Mouse (Mus musculus): Measurements from ENCODE around the gene B3galt6. TPM values are rescaled to one million over a fixed set of nuclear protein-coding genes. Genes with fewer than 3 reads are reported as not detected.

B3galt6 gene
- polyA plus RNA-seq, 1 experiment from 2014 or later = 20.2 TPM

- Histone ChIP-seq H3K9me3 (no peaks in the 10 kb centered on the region), H3K4me2 (replicated peaks) (no peak overlapping the region), H3K27me3 (replicated peaks) (no peaks in the 10 kb centered on the region), H3K4me1 (no peaks in the 10 kb centered on the region), H3K4me3 (no peak overlapping the region), H3K9ac (no peak overlapping the region), H3K27ac (no peak overlapping the region), H3K36me3 (peaks cover 29% of the 10 kb centered on the region; the same call in 1 of the 2 replicates)
- ATAC-seq (ENCODE audit: low FRiP score, low read depth) = no peak
- 76% methylated on average over 9 of the region's 9 CpGs for WGBS
These were observed 31.1 kb upstream of the B3galt6 start for GRCm38 (mm10) chr4:156023520-156023919.

- Histone ChIP-seq H3K27ac (no peak overlapping the region), H3K9me3 (no peaks in the 10 kb centered on the region), H3K4me2 (replicated peaks) (no peak overlapping the region), H3K4me3 (no peak overlapping the region), H3K36me3 (peaks cover 17% of the 10 kb centered on the region; the same call in 1 of the 2 replicates), H3K4me1 (no peaks in the 10 kb centered on the region), H3K27me3 (replicated peaks) (no peaks in the 10 kb centered on the region), H3K9ac (no peak overlapping the region)
- 85% methylated on average over 9 of the region's 9 CpGs for WGBS
- ATAC-seq (ENCODE audit: low FRiP score, low read depth) = no peak
These were observed 29.5 kb upstream of the B3galt6 start for GRCm38 (mm10) chr4:156021942-156022419.

GRCm38 (mm10) chr4:156021381-156021780, 28.9 kb upstream of the B3galt6 start:
- H3K9ac ChIP-seq = no peak overlapping the region
- no peak overlapping the region for H3K4me3 ChIP-seq
- 82% methylated on average over 3 of the region's 3 CpGs for WGBS
- H3K9me3 ChIP-seq = no peaks in the 10 kb centered on the region
- H3K27ac ChIP-seq = no peak overlapping the region
- H3K36me3 ChIP-seq = peaks cover 15% of the 10 kb centered on the region
- H3K4me1 ChIP-seq = no peaks in the 10 kb centered on the region
- H3K4me2 ChIP-seq (replicated peaks) = no peak overlapping the region
- ATAC-seq (ENCODE audit: low FRiP score, low read depth) = no peak
- no peaks in the 10 kb centered on the region for H3K27me3 ChIP-seq (replicated peaks)

- H3K4me3 ChIP-seq = no peak overlapping the region
- ATAC-seq (ENCODE audit: low FRiP score, low read depth) = no peak
- WGBS = 92% methylated on average over 12 of the region's 12 CpGs
- no peak overlapping the region for H3K27ac ChIP-seq
- H3K4me2 ChIP-seq (replicated peaks) = no peak overlapping the region
- H3K9ac ChIP-seq = no peak overlapping the region
- no peaks in the 10 kb centered on the region for H3K27me3 ChIP-seq (replicated peaks)
- H3K4me1 ChIP-seq = no peaks in the 10 kb centered on the region
- H3K9me3 ChIP-seq = no peaks in the 10 kb centered on the region
- peaks cover 11% of the 10 kb centered on the region for H3K36me3 ChIP-seq
These were observed 27.3 kb upstream of the B3galt6 start for GRCm38 (mm10) chr4:156019771-156020170.

GRCm38 (mm10) chr4:156014436-156014835, 22.0 kb upstream of the B3galt6 start:
- Histone ChIP-seq H3K27me3 (replicated peaks) (no peaks in the 10 kb centered on the region), H3K9ac (no peak overlapping the region), H3K27ac (no peak overlapping the region), H3K4me1 (no peaks in the 10 kb centered on the region), H3K4me2 (replicated peaks) (no peak overlapping the region), H3K4me3 (no peak overlapping the region), H3K9me3 (no peaks in the 10 kb centered on the region), H3K36me3 (peaks cover 52% of the 10 kb centered on the region)
- no peak for ATAC-seq (ENCODE audit: low FRiP score, low read depth)
- WGBS = 90% methylated on average over 2 of the region's 2 CpGs

- Histone ChIP-seq H3K36me3 (peaks cover 60% of the 10 kb centered on the region), H3K27ac (no peak within 1 kb of the TSS), H3K4me3 (no peak within 1 kb of the TSS), H3K4me1 (no peaks in the 10 kb centered on the region), H3K4me2 (replicated peaks) (no peak within 1 kb of the TSS), H3K9ac (no peak within 1 kb of the TSS), H3K27me3 (replicated peaks) (no peaks in the 10 kb centered on the region), H3K9me3 (no peaks in the 10 kb centered on the region)
- ATAC-seq (ENCODE audit: low FRiP score, low read depth) = no peak
- WGBS = 90% methylated on average over 8 of the region's 8 CpGs
These were observed 21.2 kb upstream of the B3galt6 start, which contains the start of gene Tnfrsf4 for GRCm38 (mm10) chr4:156013637-156014036. Gene Tnfrsf4, plus strand, starts transcription at chr4:156013843.

- H3K4me3 ChIP-seq = no peak overlapping the region
- H3K36me3 ChIP-seq = peaks cover 92% of the 10 kb centered on the region
- H3K4me2 ChIP-seq (replicated peaks) = no peak overlapping the region
- ATAC-seq (ENCODE audit: low FRiP score, low read depth) = no peak
- H3K27ac ChIP-seq = no peak overlapping the region
- H3K27me3 ChIP-seq (replicated peaks) = no peaks in the 10 kb centered on the region
- 94% methylated on average over 4 of the region's 4 CpGs for WGBS
- no peaks in the 10 kb centered on the region for H3K4me1 ChIP-seq
- no peaks in the 10 kb centered on the region for H3K9me3 ChIP-seq
- H3K9ac ChIP-seq = no peak overlapping the region
These were observed 15.9 kb upstream of the B3galt6 start for GRCm38 (mm10) chr4:156008369-156008768.

- Histone ChIP-seq H3K9ac (no peak overlapping the region), H3K4me1 (no peaks in the 10 kb centered on the region), H3K4me3 (no peak overlapping the region), H3K4me2 (replicated peaks) (no peak overlapping the region), H3K27ac (no peak overlapping the region), H3K36me3 (peaks cover 92% of the 10 kb centered on the region), H3K9me3 (no peaks in the 10 kb centered on the region), H3K27me3 (replicated peaks) (no peaks in the 10 kb centered on the region)
- 97% methylated on average over 3 of the region's 3 CpGs for WGBS
- no peak for ATAC-seq (ENCODE audit: low FRiP score, low read depth)
These were observed 11.7 kb upstream of the B3galt6 start for GRCm38 (mm10) chr4:156004109-156004508.

- H3K36me3 ChIP-seq = peaks cover 28% of the 10 kb centered on the region
- peaks cover 24% of the 10 kb centered on the region for H3K4me1 ChIP-seq
- H3K4me2 ChIP-seq (replicated peaks) = peak overlapping the region; percentile 78
- peak overlapping the region; percentile 81 for H3K4me3 ChIP-seq
- no peaks in the 10 kb centered on the region for H3K27me3 ChIP-seq (replicated peaks)
- 5% methylated on average over 15 of the region's 15 CpGs for WGBS
- H3K9me3 ChIP-seq = no peaks in the 10 kb centered on the region
- H3K9ac ChIP-seq = peak overlapping the region; percentile 83
- ATAC-seq (ENCODE audit: low FRiP score, low read depth) = no peak
- H3K27ac ChIP-seq = peak overlapping the region; percentile 64
These were observed 1.2 kb upstream of the B3galt6 start for GRCm38 (mm10) chr4:155993606-155994005.

- H3K4me1 ChIP-seq = peaks cover 24% of the 10 kb centered on the region
- WGBS = under 1% methylated on average over 70 of the region's 70 CpGs
- H3K36me3 ChIP-seq = peaks cover 24% of the 10 kb centered on the region
- H3K9ac ChIP-seq = peak overlapping the region; percentile 83
- peak overlapping the region; percentile 78 for H3K4me2 ChIP-seq (replicated peaks)
- peak overlapping the region; percentile 64 for H3K27ac ChIP-seq
- peak overlapping the region; percentile 81 for H3K4me3 ChIP-seq
- no peaks in the 10 kb centered on the region for H3K27me3 ChIP-seq (replicated peaks)
- H3K9me3 ChIP-seq = no peaks in the 10 kb centered on the region
- ATAC-seq (ENCODE audit: low FRiP score, low read depth) = peak; percentile 84
These were observed 578 bp upstream of the B3galt6 start for GRCm38 (mm10) chr4:155992906-155993547.

GRCm38 (mm10) chr4:155991908-155992230, 580 bp downstream of the B3galt6 start:
- Histone ChIP-seq H3K36me3 (peaks cover 14% of the 10 kb centered on the region), H3K9ac (peak overlapping the region; percentile 67), H3K4me1 (peaks cover 24% of the 10 kb centered on the region), H3K27me3 (replicated peaks) (no peaks in the 10 kb centered on the region), H3K9me3 (no peaks in the 10 kb centered on the region), H3K27ac (peak overlapping the region; percentile 74), H3K4me2 (replicated peaks) (peak overlapping the region; percentile 99), H3K4me3 (peak overlapping the region; percentile 81)
- peak; percentile 14; the same call in 1 of the 2 replicates for ATAC-seq (ENCODE audit: low FRiP score, low read depth)
- 37% methylated on average over 37 of the region's 37 CpGs for WGBS

- peak; percentile 8 for ATAC-seq (ENCODE audit: low FRiP score, low read depth)
- WGBS = 90% methylated on average over 22 of the region's 22 CpGs
- Histone ChIP-seq H3K4me2 (replicated peaks) (peak overlapping the region; percentile 99), H3K27me3 (replicated peaks) (no peaks in the 10 kb centered on the region), H3K27ac (no peak overlapping the region), H3K36me3 (peaks cover 8% of the 10 kb centered on the region), H3K4me1 (peaks cover 24% of the 10 kb centered on the region), H3K9ac (peak overlapping the region; percentile 67), H3K4me3 (peak overlapping the region; percentile 81), H3K9me3 (no peaks in the 10 kb centered on the region)
These were observed 1.1 kb downstream of the B3galt6 start for GRCm38 (mm10) chr4:155991211-155991907.

Data from neural tube, embryonic 12.5 days (tissue).